Comparison of ENCODE assay signal across 8 mouse cellular contexts in the genomic region with DNA sequence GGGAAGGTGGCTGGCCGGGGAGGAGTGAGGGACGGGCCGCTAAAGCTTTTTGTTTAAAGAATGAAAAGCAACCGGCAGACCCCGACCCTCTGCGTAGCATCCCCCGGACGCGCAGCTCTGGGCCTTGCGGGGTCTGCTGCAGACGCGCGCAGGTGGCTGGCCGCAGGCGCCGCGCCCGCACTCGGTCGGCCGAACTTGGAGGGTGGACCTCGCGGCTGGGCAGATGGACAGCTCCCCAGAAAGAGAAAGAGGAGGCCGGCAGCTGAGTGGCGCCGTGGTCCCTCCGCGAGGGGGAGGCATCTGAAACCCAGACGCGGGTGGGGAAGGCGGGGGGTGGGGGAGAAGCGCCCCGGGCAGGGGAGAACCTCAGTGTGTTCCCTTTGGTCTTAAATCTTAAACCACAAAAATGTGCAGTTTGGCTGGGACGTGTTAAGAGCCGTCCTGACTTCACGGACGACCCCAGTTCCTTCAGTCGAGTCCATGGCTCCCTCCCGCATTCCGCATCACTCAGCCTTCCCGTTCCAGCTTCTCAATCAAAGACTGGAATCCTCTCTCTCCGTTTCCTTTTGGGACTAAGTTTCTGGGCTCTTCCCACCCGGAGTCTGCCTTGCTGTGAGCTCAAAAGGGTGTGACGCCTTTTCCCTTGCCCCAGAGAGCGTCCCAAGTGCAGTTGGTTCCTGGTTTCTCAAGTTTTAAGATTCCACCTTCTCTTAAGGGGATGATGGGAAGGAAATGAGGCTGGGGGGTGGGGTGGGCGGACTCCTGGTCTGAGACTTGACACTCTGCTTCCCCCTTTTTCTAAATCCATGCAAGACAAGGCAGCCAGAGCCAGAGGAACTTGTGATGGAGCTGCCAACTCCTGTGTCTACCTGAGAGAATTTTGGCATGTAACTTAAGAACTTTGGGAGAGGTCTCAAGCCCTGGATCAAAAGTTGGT. TPM values are rescaled to one million over a fixed set of nuclear protein-coding genes. Genes with fewer than 3 reads are reported as not detected.
DNase-seq lines count a peak whose midpoint lies in the region; ATAC-seq and TF ChIP-seq lines count a peak whose summit lies in the region.

No protein-coding gene starts in this region.

- no peak for TF ChIP-seq POLR2A in spleen, adult 2 months (IDR thresholded peaks at IDR 0.05; ENCODE audit: low read depth, low read length)
- TF ChIP-seq POLR2A in kidney, adult 2 months (IDR thresholded peaks at IDR 0.05; ENCODE audit: low read depth, low read length) = no peak
- no peak for TF ChIP-seq POLR2A in liver, adult 2 months (IDR thresholded peaks at IDR 0.05; ENCODE audit: extremely low read depth, insufficient read depth, low read length)

- peak in 1 of 2 experiments; percentile 5 for DNase-seq in spleen, adult 2 months (ENCODE audit: low read depth in 1 of 2, low spot score in 2 of 2)
- no peak for DNase-seq in spleen, postnatal 36 days (ENCODE audit: low spot score in 2 of 2)
- peak; percentile 64 for DNase-seq in embryonic facial prominence, embryonic 11.5 days (ENCODE audit: low spot score)
- DNase-seq in heart, adult 9 months (ENCODE audit: low spot score in 2 of 2) = peak; percentile 36 to 44
- DNase-seq in kidney, adult 2 months = peak; percentile 64
- DNase-seq in liver, adult 2 months (ENCODE audit: extremely low read depth, low read depth, low spot score) = no peak
- DNase-seq in neural tube, embryonic 10.5 days (ENCODE audit: extremely low spot score, low spot score) = peak; percentile 79
- peak; percentile 13 to 47 for DNase-seq in urinary bladder, adult 18-20 months (ENCODE audit: low spot score in 2 of 2)

- H3K36me3 ChIP-seq in spleen, adult 2 months (ENCODE audit: control insufficient read depth, insufficient read depth, low read length) = no peaks in the 10 kb centered on the region
- no peaks in the 10 kb centered on the region for H3K36me3 ChIP-seq in embryonic facial prominence, embryonic 11.5 days (replicated peaks; ENCODE audit: control insufficient read depth, insufficient read depth, low read depth, low read length)
- H3K36me3 ChIP-seq in kidney, adult 2 months (ENCODE audit: control insufficient read depth, insufficient read depth, low read length) = no peaks in the 10 kb centered on the region
- H3K36me3 ChIP-seq in liver, adult 2 months (ENCODE audit: control insufficient read depth, insufficient read depth, low read length) = no peaks in the 10 kb centered on the region

- H3K4me1 ChIP-seq in spleen, adult 2 months (ENCODE audit: control insufficient read depth, insufficient read depth, insufficient read length) = peaks cover 2% of the 10 kb centered on the region; the same call in 1 of the 2 replicates
- no peaks in the 10 kb centered on the region for H3K4me1 ChIP-seq in embryonic facial prominence, embryonic 11.5 days (ENCODE audit: control insufficient read depth, insufficient read depth, low read length)
- H3K4me1 ChIP-seq in kidney, adult 2 months (ENCODE audit: control insufficient read depth, insufficient read depth, low read length) = 0 out of 2 replicates have a peak, but pooled peaks cover 6% of the 10 kb centered on the region
- H3K4me1 ChIP-seq in liver, adult 2 months (ENCODE audit: control insufficient read depth, insufficient read depth, low read length) = peaks cover 3% of the 10 kb centered on the region; the same call in 1 of the 2 replicates

- no peak for TF ChIP-seq CTCF in spleen, adult 2 months (IDR thresholded peaks at IDR 0.05; ENCODE audit: extremely low read depth, insufficient read depth, insufficient read length, insufficient replicate concordance)
- TF ChIP-seq CTCF in kidney, adult 2 months (conservative IDR thresholded peaks at IDR 0.05; ENCODE audit: insufficient read depth, insufficient read length, low read depth, low read length) = no peak
- TF ChIP-seq CTCF in liver, adult 2 months (IDR thresholded peaks at IDR 0.05; ENCODE audit: low read depth, low read length) = 0 out of 2 replicates have a peak, but pooled peaks have one; percentile 3

- H3K79me2 ChIP-seq in liver, adult 2 months (ENCODE audit: control insufficient read depth, insufficient read depth, low read length) = peaks cover 11% of the 10 kb centered on the region

- peak overlapping the region; percentile 94 for H3K9ac ChIP-seq in embryonic facial prominence, embryonic 11.5 days (replicated peaks; ENCODE audit: low read length)
- peak overlapping the region; percentile 98 for H3K9ac ChIP-seq in liver, adult 2 months (ENCODE audit: low read depth, low read length)

- no peaks in the 10 kb centered on the region for H3K9me3 ChIP-seq in embryonic facial prominence, embryonic 11.5 days (replicated peaks; ENCODE audit: control insufficient read depth, low read length)

- H3K4me2 ChIP-seq in embryonic facial prominence, embryonic 11.5 days (ENCODE audit: low read depth, low read length) = peak overlapping the region; percentile 65

- 3% methylated on average over 44 of the region's 46 CpGs for WGBS in spleen, adult 2 months
- under 1% methylated on average over 44 of the region's 46 CpGs for WGBS in embryonic facial prominence, embryonic 11.5 days
- WGBS in kidney, adult 2 months = 5% methylated on average over 46 of the region's 46 CpGs
- 7% methylated on average over 46 of the region's 46 CpGs for WGBS in liver, adult 2 months

- peak overlapping the region; percentile 62 for H3K4me3 ChIP-seq in spleen, adult 2 months (ENCODE audit: extremely low read depth, insufficient read depth, insufficient read length)
- H3K4me3 ChIP-seq in embryonic facial prominence, embryonic 11.5 days (ENCODE audit: low read depth, low read length) = peak overlapping the region; percentile 95
- peak overlapping the region; percentile 89 for H3K4me3 ChIP-seq in kidney, adult 2 months (ENCODE audit: insufficient read depth, low read depth, low read length)
- peak overlapping the region; percentile 75 for H3K4me3 ChIP-seq in liver, adult 2 months (ENCODE audit: insufficient read depth, low read depth, low read length)

- peaks cover 14% of the 10 kb centered on the region for H3K27me3 ChIP-seq in spleen, adult 2 months (ENCODE audit: control insufficient read depth, insufficient read depth, low read length)
- no peaks in the 10 kb centered on the region for H3K27me3 ChIP-seq in embryonic facial prominence, embryonic 11.5 days (ENCODE audit: control insufficient read depth, insufficient read depth, low read length)
- no peaks in the 10 kb centered on the region for H3K27me3 ChIP-seq in kidney, adult 2 months (replicated peaks; ENCODE audit: control insufficient read depth, insufficient read depth, low read length)
- H3K27me3 ChIP-seq in liver, adult 2 months (ENCODE audit: control insufficient read depth, insufficient read depth, low read length) = no peaks in the 10 kb centered on the region

- H3K27ac ChIP-seq in spleen, adult 2 months (ENCODE audit: insufficient read depth, low read length) = peak overlapping the region; percentile 39
- H3K27ac ChIP-seq in embryonic facial prominence, embryonic 11.5 days (replicated peaks; ENCODE audit: low read depth, low read length) = peak overlapping the region; percentile 85
- H3K27ac ChIP-seq in kidney, adult 2 months (ENCODE audit: insufficient read depth, low read depth, low read length) = peak overlapping the region; percentile 46
- H3K27ac ChIP-seq in liver, adult 2 months (replicated peaks; ENCODE audit: insufficient read depth, low read depth, low read length) = peak overlapping the region; percentile 3

- 0 out of 2 replicates have a peak, but pooled peaks have one; percentile 27 for ATAC-seq in embryonic facial prominence, embryonic 11.5 days (replicated peaks; ENCODE audit: insufficient number of reproducible peaks, low FRiP score, low TSS enrichment, low read depth)

RNA-seq across cellular contexts. Expression of a gene that starts 1.1 kb away (rescaled TPM):
- 1.8 and 2.3 TPM in 2 replicates for polyA plus RNA-seq in spleen, adult 2 months (2012; rRNA removed)
- 9.9 and 10.8 TPM in 2 replicates for polyA plus RNA-seq in embryonic facial prominence, embryonic 11.5 days (2014; fragmentation: Nextera tagmentation; extraction: Ambion mirVana)
- polyA plus RNA-seq in kidney, adult 2 months (2012; rRNA removed) = 2.7 and 4.3 TPM in 2 replicates
- total RNA-seq in liver, adult 2 months (2014; rRNA removed) = 4.4 and 4.9 TPM in 2 replicates
- polyA plus RNA-seq in liver, adult 2 months (2012; rRNA removed) = 0.94 and 1.00 TPM in 2 replicates

Comparison
In these comparisons a context has a peak if more than half of its experiments do, and no peak if none do; other contexts are left out.
1. DNase-seq: peak in embryonic facial prominence, embryonic 11.5 days (single experiment), heart, adult 9 months (2 of 2), kidney, adult 2 months (single experiment), neural tube, embryonic 10.5 days (single experiment) and urinary bladder, adult 18-20 months (2 of 2); none in spleen, postnatal 36 days (0 of 2) and liver, adult 2 months (single experiment).
2. H3K27ac ChIP-seq: peak in every context shown above with its lines; median percentile 85 in embryonic facial prominence, embryonic 11.5 days; 46 in kidney, adult 2 months; 39 in spleen, adult 2 months; 3 in liver, adult 2 months.
3. Peak in every context shown above with its lines, with median percentiles within 50 percentile points of each other: H3K4me3 ChIP-seq.